Mouse (Mus musculus) erythroblast, embryonic 14.5 days (primary cell): Measurements from ENCODE around the gene Tmem132b.

Source experiments
- GATA1 ChIP-seq: IDR thresholded peaks from 2 replicates; pipeline ENCODE4 v1.6.1; 2012; ENCODE audit warnings: low read length, inconsistent platforms, mixed read lengths
- TAL1 ChIP-seq: IDR thresholded peaks from 3 replicates; pipeline ENCODE4 v1.6.1; 2012; ENCODE audit warnings: low read length, inconsistent platforms, mixed read lengths

DNA sequence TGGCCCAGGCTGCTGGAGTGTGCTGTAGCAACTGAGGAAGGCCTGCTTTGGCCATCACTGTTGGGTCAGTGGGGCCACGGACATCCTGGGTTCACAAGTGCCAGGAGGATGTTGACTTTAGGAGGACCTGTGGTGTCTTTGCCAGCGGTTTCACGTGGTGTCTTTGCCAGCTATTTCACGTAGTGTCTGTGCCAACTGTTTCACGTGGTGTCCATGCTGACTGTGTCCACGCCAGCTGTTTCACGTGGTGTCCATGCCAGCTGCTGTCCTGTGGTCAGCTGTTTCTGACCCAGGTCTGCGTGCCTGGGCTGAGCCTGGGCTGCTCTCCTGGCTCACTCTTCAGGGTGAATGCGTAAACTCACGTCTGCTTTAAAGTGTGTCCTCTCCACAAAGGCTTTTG lies 35.9 kb upstream of the Tmem132b start:
- TF ChIP-seq GATA1 (no peak), TAL1 (no peak)
